Mouse (Mus musculus) liver, embryonic 14.5 days (tissue): Measurements from ENCODE around the gene Mrpl30. TPM values are rescaled to one million over a fixed set of nuclear protein-coding genes. Genes with fewer than 3 reads are reported as not detected.

Experiments used
- ATAC-seq: fragments of 200-750 bp; cut with Nextera tagmentation; 2 replicates; pipeline ENCODE4 v1.8.0; 2017; ENCODE audit warnings: moderate number of reproducible peaks, mild to moderate bottlenecking, moderate library complexity; ENCODE audit not compliant: insufficient read depth
- DNase-seq, 3 experiments: peaks; one replicate each; pipeline ENCODE4 v3.0.0-alpha.2; 2012 to 2013; ENCODE audit warnings: low read depth in 3 of 3, low spot score in 3 of 3
- H3K27ac ChIP-seq: fragments of 300-500 bp; sonication (generic); 2 replicates; pipeline ENCODE4 v1.5.1; 2014; ENCODE audit warnings: moderate library complexity, mild to moderate bottlenecking, control low read depth, inconsistent platforms
- H3K27me3 ChIP-seq: fragments of 300-500 bp; sonication (generic); 2 replicates; pipeline ENCODE4 v1.6.1; 2014; ENCODE audit warnings: mild to moderate bottlenecking, low read length, moderate library complexity; ENCODE audit not compliant: control insufficient read depth, insufficient read depth
- H3K36me3 ChIP-seq: fragments of 300-500 bp; sonication (generic); replicated peaks from 2 replicates; pipeline ENCODE4 v1.6.1; 2014; ENCODE audit warnings: low read depth; ENCODE audit not compliant: control insufficient read depth, insufficient read depth
- H3K4me1 ChIP-seq, 2 experiments: fragments of 200-500 bp in 1 of 2; fragments of 300-500 bp in 1 of 2; sonication (generic) in 1 of 2; replicated peaks; 2 replicates each; pipeline ENCODE4 v1.6.1; 2012 to 2014; ENCODE audit warnings: antibody characterized with exemption in 1 of 2, inconsistent platforms in 1 of 2, low read length in 1 of 2; ENCODE audit not compliant: control insufficient read depth in 2 of 2, insufficient read depth in 2 of 2
- H3K4me2 ChIP-seq: fragments of 300-500 bp; sonication (generic); 2 replicates; pipeline ENCODE4 v1.6.1; 2014; ENCODE audit warnings: low read depth, mild to moderate bottlenecking, control low read depth, moderate library complexity
- H3K4me3 ChIP-seq, 2 experiments: fragments of 200-500 bp in 1 of 2; fragments of 300-500 bp in 1 of 2; sonication (generic) in 1 of 2; 2 replicates each; pipeline ENCODE4 v1.5.1; 2012 to 2014; ENCODE audit warnings: low read depth in 2 of 2, low read length in 2 of 2, mild to moderate bottlenecking in 2 of 2, control low read depth in 1 of 2, inconsistent platforms in 1 of 2, moderate library complexity in 1 of 2; ENCODE audit not compliant: insufficient read depth in 1 of 2
- H3K9ac ChIP-seq: fragments of 300-500 bp; sonication (generic); replicated peaks from 2 replicates; pipeline ENCODE4 v1.6.1; 2014; ENCODE audit warnings: mild to moderate bottlenecking, control low read depth, moderate library complexity
- H3K9me3 ChIP-seq: fragments of 300-500 bp; sonication (generic); 2 replicates; pipeline ENCODE4 v1.6.1; 2016; ENCODE audit warnings: low read length, mixed read lengths; ENCODE audit not compliant: control insufficient read depth
- CTCF ChIP-seq: IDR thresholded peaks from 2 replicates; pipeline ENCODE4 v1.5.1; 2016; ENCODE audit warnings: antibody characterized with exemption, low read depth, control low read depth
- EP300 ChIP-seq: IDR thresholded peaks from 2 replicates; pipeline ENCODE4 v1.6.1; 2016; ENCODE audit warnings: antibody characterized with exemption, low read depth
- WGBS: fragments of 180-500 bp; shearing (Covaris S2); extraction: QIAGEN DNeasy Blood & Tissue Kit; methylation state at CpG from one replicate; pipeline ENCODE4 v1.1.7; 2014; ENCODE audit not compliant: insufficient replicate concordance; 5-methylcytosine and 5-hydroxymethylcytosine counted together
- polyA plus RNA-seq, 2 experiments: library from polyadenylated mRNA; depleted of rRNA in 1 of 2; stranded (reverse) in 1 of 2; unstranded in 1 of 2; fragments of >200 nt; fragmentation: Nextera tagmentation in 1 of 2; extraction: Ambion mirVana in 1 of 2; gene quantifications; 2 replicates each; pipeline versions ENCODE4 v1.2.1 to v1.2.3; 2012 to 2014

Mrpl30 gene
- polyA plus RNA-seq, 2 experiments: 72.5 to 200 TPM

- H3K9me3 ChIP-seq: no peaks in the 10 kb centered on the region
- no peak overlapping the region for H3K27ac ChIP-seq
- no peak for TF ChIP-seq EP300
- no peak for TF ChIP-seq CTCF
- peaks cover 18 to 30% of the 10 kb centered on the region in 2 experiments for H3K4me1 ChIP-seq
- H3K9ac ChIP-seq: no peak overlapping the region
- H3K27me3 ChIP-seq: no peaks in the 10 kb centered on the region
- DNase-seq (no peak), ATAC-seq (no peak)
- WGBS: 28% methylated on average over 2 of the region's 2 CpGs
- H3K4me3 ChIP-seq: no peak overlapping the region
- no peak overlapping the region for H3K4me2 ChIP-seq
- H3K36me3 ChIP-seq: no peaks in the 10 kb centered on the region
Measured at GRCm38 (mm10) chr1:37869362-37869761, 20.9 kb upstream of the Mrpl30 start.

DNA sequence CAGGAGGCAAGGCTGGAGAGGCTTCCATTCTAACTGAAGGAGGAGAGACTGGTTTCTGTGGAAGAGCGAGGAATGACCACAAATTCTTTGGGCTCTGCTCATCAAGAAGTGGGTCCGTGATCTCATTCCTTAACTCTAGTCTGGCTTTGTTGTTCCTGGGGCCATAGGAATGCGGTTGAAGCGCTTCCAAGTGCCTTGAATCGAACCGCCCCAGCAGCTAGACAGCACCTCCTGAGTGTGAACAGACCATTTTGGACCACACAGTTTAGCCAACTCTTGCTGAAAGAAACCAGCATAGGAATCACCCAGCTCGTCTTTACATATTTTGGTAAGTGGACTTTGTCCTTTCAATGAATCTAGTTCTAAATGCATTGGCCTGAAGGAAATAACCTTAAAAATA is 18.6 kb upstream of the Mrpl30 start, which contains the start of gene Lipt1:
Gene Lipt1, plus strand, starts transcription at position 35 of the 400 bp plus-strand sequence.
- Histone ChIP-seq H3K9ac (peak within 1 kb of the TSS; percentile 70), H3K27me3 (no peaks in the 10 kb centered on the region), H3K36me3 (peaks cover 9% of the 10 kb centered on the region), H3K27ac (peak within 1 kb of the TSS; percentile 61), H3K4me3 (peak within 1 kb of the TSS; percentile 66 to 72), H3K9me3 (no peaks in the 10 kb centered on the region), H3K4me1 (peaks cover 11 to 23% of the 10 kb centered on the region in 2 experiments), H3K4me2 (peak within 1 kb of the TSS; percentile 94)
- 16% methylated on average over 7 of the region's 7 CpGs for WGBS
- DNase-seq: no peak
- no peak for TF ChIP-seq EP300
- TF ChIP-seq CTCF: no peak
- ATAC-seq: peak; percentile 57

- peak overlapping the region; percentile 94 for H3K4me2 ChIP-seq
- peak; percentile 71 to 75 (median 71) for DNase-seq
- peaks cover 11 to 23% of the 10 kb centered on the region in 2 experiments for H3K4me1 ChIP-seq
- H3K9me3 ChIP-seq: no peaks in the 10 kb centered on the region
- no peaks in the 10 kb centered on the region for H3K27me3 ChIP-seq
- H3K27ac ChIP-seq: peak overlapping the region; percentile 61
- peak overlapping the region; percentile 70 for H3K9ac ChIP-seq
- no peak for TF ChIP-seq EP300
- TF ChIP-seq CTCF: no peak
- 3% methylated on average over 33 of the region's 33 CpGs for WGBS
- peak; percentile 88 for ATAC-seq
- H3K36me3 ChIP-seq: peaks cover 9% of the 10 kb centered on the region
- H3K4me3 ChIP-seq: peak overlapping the region; percentile 66 to 72
Measured at GRCm38 (mm10) chr1:37872131-37873067, 17.9 kb upstream of the Mrpl30 start.

GRCm38 (mm10) chr1:37873157-37873556 is 17.1 kb upstream of the Mrpl30 start:
- H3K27me3 ChIP-seq: no peaks in the 10 kb centered on the region
- H3K4me3 ChIP-seq: peak overlapping the region in 1 of 2 experiments; percentile 72; a peak in 2 of 4 replicates
- no peak for ATAC-seq

More at GRCm38 (mm10) chr1:37873157-37873556, 17.1 kb upstream of the Mrpl30 start:
- peak overlapping the region; percentile 70 for H3K9ac ChIP-seq
- WGBS: 64% methylated on average over 4 of the region's 4 CpGs
- H3K9me3 ChIP-seq: no peaks in the 10 kb centered on the region
- no peak for TF ChIP-seq CTCF
- TF ChIP-seq EP300: no peak
- H3K36me3 ChIP-seq: peaks cover 9% of the 10 kb centered on the region
- H3K4me2 ChIP-seq: peak overlapping the region; percentile 94
- DNase-seq: no peak
- peaks cover 11 to 23% of the 10 kb centered on the region in 2 experiments for H3K4me1 ChIP-seq
- H3K27ac ChIP-seq: no peak overlapping the region
